ENCODE assay signal across 11 mouse cellular contexts in the genomic region with DNA sequence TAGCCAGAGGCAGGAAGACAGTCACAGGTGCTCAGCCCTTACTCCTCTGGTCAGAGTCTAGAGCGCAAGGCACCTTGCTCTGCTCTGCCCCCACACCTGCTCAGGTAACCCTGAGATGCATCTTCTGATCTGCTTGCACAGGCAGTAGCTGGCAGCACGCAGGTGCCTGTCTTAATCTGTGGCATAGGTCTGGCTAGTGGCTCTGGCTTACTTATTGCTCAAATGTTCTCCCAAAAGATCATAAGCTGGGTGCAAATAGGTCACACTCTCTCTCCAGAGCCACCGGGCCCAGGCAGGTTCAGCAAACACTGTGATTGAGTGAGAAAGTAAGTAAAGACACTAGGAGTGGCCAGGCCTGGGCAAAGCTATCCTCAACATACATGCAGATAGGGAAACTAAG. TPM values are rescaled to one million over a fixed set of nuclear protein-coding genes. Genes with fewer than 3 reads are reported as not detected.
A peak's percentile ranks its signal among the peaks of the same experiment; 100 is the strongest.
DNase-seq lines count a peak whose midpoint lies in the region; ATAC-seq and TF ChIP-seq lines count a peak whose summit lies in the region.
"Had no signal": no experiment of that assay in that cellular context is flagged by ENCODE, and none has a peak within 500 bp of the region (broad histone marks: within the 10 kb centered on the region; RNA-seq: fewer than 3 reads in every experiment).

No protein-coding gene starts in this region.

- 0 out of 2 replicates have a peak overlapping the region, but pooled peaks have one; percentile 1 for H3K27ac ChIP-seq in kidney, embryonic 15.5 days
- H3K27ac ChIP-seq in embryonic facial prominence, embryonic 13.5 days = peak overlapping the region; percentile 22; the same call in 1 of the 2 replicates
- H3K27ac ChIP-seq in forebrain, embryonic 15.5 days (replicated peaks) = peak overlapping the region; percentile 71
- peak overlapping the region; percentile 90; the same call in 1 of the 2 replicates for H3K27ac ChIP-seq in midbrain, embryonic 15.5 days

- H3K4me3 ChIP-seq in kidney, embryonic 15.5 days (replicated peaks) = no peak overlapping the region
- H3K4me3 ChIP-seq in embryonic facial prominence, embryonic 13.5 days = no peak overlapping the region; the same call in 1 of the 2 replicates
- H3K4me3 ChIP-seq in forebrain, embryonic 15.5 days = peak overlapping the region; percentile 92; the same call in 1 of the 2 replicates
- H3K4me3 ChIP-seq in midbrain, embryonic 15.5 days = peak overlapping the region; percentile 70
- H3K4me3 ChIP-seq in lung, adult 2 months (replicated peaks; ENCODE audit: extremely low read depth, low read depth, low read length) = no peak overlapping the region

- peaks cover 23% of the 10 kb centered on the region for H3K36me3 ChIP-seq in kidney, embryonic 15.5 days
- peaks cover 32% of the 10 kb centered on the region for H3K36me3 ChIP-seq in embryonic facial prominence, embryonic 13.5 days
- 0 out of 2 replicates have a peak, but pooled peaks cover 5% of the 10 kb centered on the region for H3K36me3 ChIP-seq in forebrain, embryonic 15.5 days
- 0 out of 2 replicates have a peak, but pooled peaks cover 4% of the 10 kb centered on the region for H3K36me3 ChIP-seq in midbrain, embryonic 15.5 days (replicated peaks)

- no peak for DNase-seq in kidney, adult 11 months
- no peak for DNase-seq in right cerebral cortex, adult 2 months (ENCODE audit: low spot score in 2 of 2)
- DNase-seq in lung, adult 2 months = no peak
- DNase-seq: adrenal gland, adult 8-10 months; layer of hippocampus, postnatal 36 days; spleen, adult 18-20 months had no signal

- peaks cover 9% of the 10 kb centered on the region for H3K27me3 ChIP-seq in kidney, embryonic 15.5 days
- H3K27me3 ChIP-seq in embryonic facial prominence, embryonic 13.5 days = peaks cover 8% of the 10 kb centered on the region
- H3K27me3 ChIP-seq in forebrain, embryonic 15.5 days = 0 out of 2 replicates have a peak, but pooled peaks cover 3% of the 10 kb centered on the region
- H3K27me3 ChIP-seq in midbrain, embryonic 15.5 days (replicated peaks) = no peaks in the 10 kb centered on the region

- TF ChIP-seq POLR2A in lung, adult 2 months (IDR thresholded peaks at IDR 0.05; ENCODE audit: borderline replicate concordance, extremely low read depth, low read depth, low read length) = no peak

- no peak for TF ChIP-seq CTCF in lung, adult 2 months (IDR thresholded peaks at IDR 0.05; ENCODE audit: insufficient read depth, low read length)

- 0 out of 2 replicates have a peak overlapping the region, but pooled peaks have one; percentile 94 for H3K4me2 ChIP-seq in kidney, embryonic 15.5 days
- H3K4me2 ChIP-seq in embryonic facial prominence, embryonic 13.5 days = peak overlapping the region; percentile 97
- H3K4me2 ChIP-seq in forebrain, embryonic 15.5 days (replicated peaks) = peak overlapping the region; percentile 90
- H3K4me2 ChIP-seq in midbrain, embryonic 15.5 days = peak overlapping the region; percentile 98

- H3K4me1 ChIP-seq in kidney, embryonic 15.5 days = peaks cover 51% of the 10 kb centered on the region
- peaks cover 60% of the 10 kb centered on the region for H3K4me1 ChIP-seq in embryonic facial prominence, embryonic 13.5 days
- peaks cover 68% of the 10 kb centered on the region for H3K4me1 ChIP-seq in forebrain, embryonic 15.5 days
- peaks cover 78% of the 10 kb centered on the region for H3K4me1 ChIP-seq in midbrain, embryonic 15.5 days
- H3K4me1 ChIP-seq in lung, adult 2 months (ENCODE audit: control insufficient read depth, insufficient read depth, low read length) = peaks cover 22% of the 10 kb centered on the region

- no peak for ATAC-seq in kidney, embryonic 15.5 days (replicated peaks; ENCODE audit: low FRiP score)
- no peak for ATAC-seq in embryonic facial prominence, embryonic 13.5 days (ENCODE audit: insufficient number of reproducible peaks, insufficient read depth, low FRiP score, low TSS enrichment, low read depth)
- no peak for ATAC-seq in forebrain, embryonic 15.5 days (replicated peaks)
- no peak for ATAC-seq in midbrain, embryonic 15.5 days (replicated peaks)

- WGBS in kidney, embryonic 15.5 days = 74% methylated on average over 3 of the region's 3 CpGs
- 87% methylated on average over 3 of the region's 3 CpGs for WGBS in embryonic facial prominence, embryonic 13.5 days
- WGBS in forebrain, embryonic 15.5 days = 76% methylated on average over 3 of the region's 3 CpGs
- 86% methylated on average over 3 of the region's 3 CpGs for WGBS in midbrain, embryonic 15.5 days
- 64% methylated on average over 3 of the region's 3 CpGs for WGBS in lung, adult 2 months

- H3K9ac ChIP-seq in kidney, embryonic 15.5 days = peak overlapping the region; percentile 11; the same call in 1 of the 2 replicates
- H3K9ac ChIP-seq in embryonic facial prominence, embryonic 13.5 days = 0 out of 2 replicates have a peak overlapping the region, but pooled peaks have one; percentile 98
- no peak overlapping the region for H3K9ac ChIP-seq in forebrain, embryonic 15.5 days (replicated peaks)
- peak overlapping the region; percentile 94 for H3K9ac ChIP-seq in midbrain, embryonic 15.5 days

- H3K9me3 ChIP-seq in kidney, embryonic 15.5 days (replicated peaks) = no peaks in the 10 kb centered on the region
- no peaks in the 10 kb centered on the region for H3K9me3 ChIP-seq in embryonic facial prominence, embryonic 13.5 days
- H3K9me3 ChIP-seq in forebrain, embryonic 15.5 days = no peaks in the 10 kb centered on the region
- H3K9me3 ChIP-seq in midbrain, embryonic 15.5 days = no peaks in the 10 kb centered on the region
- H3K9me3 ChIP-seq: G1E had no signal

RNA-seq across cellular contexts. Expression of a gene that starts 3.2 kb away (rescaled TPM):
- polyA plus RNA-seq in kidney, embryonic 15.5 days (2015; fragmentation: Nextera tagmentation; extraction: Ambion mirVana) = 21.4 and 24.8 TPM in 2 replicates
- polyA plus RNA-seq in embryonic facial prominence, embryonic 13.5 days (2015; fragmentation: Nextera tagmentation; extraction: Ambion mirVana) = 27.0 and 31.8 TPM in 2 replicates
- 39.5 and 45.7 TPM in 2 replicates for polyA plus RNA-seq in forebrain, embryonic 15.5 days (2015; fragmentation: Nextera tagmentation; extraction: Ambion mirVana)
- 85.3 and 88.3 TPM in 2 replicates for polyA plus RNA-seq in midbrain, embryonic 15.5 days (2015; fragmentation: Nextera tagmentation; extraction: Ambion mirVana)
- polyA plus RNA-seq in lung, adult 2 months (2012; rRNA removed) = 153 and 189 TPM in 2 replicates

Comparison
In these comparisons a context has a peak if more than half of its experiments do, and no peak if none do; other contexts are left out.
1. H3K27ac ChIP-seq: peak in every context shown above with its lines; median percentile 90 in midbrain, embryonic 15.5 days; 71 in forebrain, embryonic 15.5 days; 22 in embryonic facial prominence, embryonic 13.5 days; 1 in kidney, embryonic 15.5 days.
2. H3K4me3 ChIP-seq: peak in forebrain, embryonic 15.5 days (single experiment) and midbrain, embryonic 15.5 days (single experiment); none in kidney, embryonic 15.5 days (single experiment), embryonic facial prominence, embryonic 13.5 days (single experiment) and lung, adult 2 months (single experiment).
3. Peak in every context shown above with its lines, with median percentiles within 50 percentile points of each other: H3K4me2 ChIP-seq.